Mouse (Mus musculus) midbrain, embryonic 15.5 days (tissue): ENCODE measurements around the gene Rhbg. TPM values are rescaled to one million over a fixed set of nuclear protein-coding genes. Genes with fewer than 3 reads are reported as not detected.
"Not testable (repeated sequence)": the region's sequence is repeated elsewhere in the genome, so short reads cannot be mapped to it uniquely, and the experiment has no call there.

Source experiments
- ATAC-seq: fragments of 200-750 bp; cut with Nextera tagmentation; replicated peaks from 2 replicates; pipeline ENCODE4 v1.8.0; 2017; ENCODE audit warnings: moderate TSS enrichment
- H3K27ac ChIP-seq: fragments of 300-500 bp; sonication (generic); 2 replicates; pipeline ENCODE4 v1.5.1; 2015; ENCODE audit warnings: mild to moderate bottlenecking, inconsistent platforms
- H3K27me3 ChIP-seq: fragments of 300-500 bp; sonication (generic); replicated peaks from 2 replicates; pipeline ENCODE4 v1.6.1; 2015; ENCODE audit warnings: inconsistent platforms
- H3K36me3 ChIP-seq: fragments of 300-500 bp; sonication (generic); replicated peaks from 2 replicates; pipeline ENCODE4 v1.6.1; 2015; ENCODE audit warnings: inconsistent platforms
- H3K4me1 ChIP-seq: fragments of 300-500 bp; sonication (generic); 2 replicates; pipeline ENCODE4 v1.6.1; 2015; ENCODE audit warnings: inconsistent platforms
- H3K4me2 ChIP-seq: fragments of 300-500 bp; sonication (generic); 2 replicates; pipeline ENCODE4 v1.6.1; 2015; ENCODE audit warnings: inconsistent platforms, mild to moderate bottlenecking, moderate library complexity
- H3K4me3 ChIP-seq: fragments of 300-500 bp; sonication (generic); 2 replicates; pipeline ENCODE4 v1.5.1; 2015; ENCODE audit warnings: mild to moderate bottlenecking, inconsistent platforms
- H3K9ac ChIP-seq: fragments of 300-500 bp; sonication (generic); 2 replicates; pipeline ENCODE4 v1.6.1; 2015; ENCODE audit warnings: mild to moderate bottlenecking, inconsistent platforms
- H3K9me3 ChIP-seq: fragments of 300-500 bp; sonication (generic); 2 replicates; pipeline ENCODE4 v1.6.1; 2016; ENCODE audit warnings: inconsistent platforms
- WGBS: fragments of 180-500 bp; shearing (Covaris S2); methylation state at CpG from one replicate; pipeline ENCODE4 v1.1.7; 2015; ENCODE audit warnings: mixed read lengths; 5-methylcytosine and 5-hydroxymethylcytosine counted together
- polyA plus RNA-seq: library from polyadenylated mRNA; unstranded; fragments of >200 nt; fragmentation: Nextera tagmentation; extraction: Ambion mirVana; gene quantifications from 2 replicates; pipeline ENCODE4 v1.2.1, GENCODE M21; 2015

The Rhbg gene
- polyA plus RNA-seq, 1 experiment from 2014 or later, result 0.14 TPM

DNA sequence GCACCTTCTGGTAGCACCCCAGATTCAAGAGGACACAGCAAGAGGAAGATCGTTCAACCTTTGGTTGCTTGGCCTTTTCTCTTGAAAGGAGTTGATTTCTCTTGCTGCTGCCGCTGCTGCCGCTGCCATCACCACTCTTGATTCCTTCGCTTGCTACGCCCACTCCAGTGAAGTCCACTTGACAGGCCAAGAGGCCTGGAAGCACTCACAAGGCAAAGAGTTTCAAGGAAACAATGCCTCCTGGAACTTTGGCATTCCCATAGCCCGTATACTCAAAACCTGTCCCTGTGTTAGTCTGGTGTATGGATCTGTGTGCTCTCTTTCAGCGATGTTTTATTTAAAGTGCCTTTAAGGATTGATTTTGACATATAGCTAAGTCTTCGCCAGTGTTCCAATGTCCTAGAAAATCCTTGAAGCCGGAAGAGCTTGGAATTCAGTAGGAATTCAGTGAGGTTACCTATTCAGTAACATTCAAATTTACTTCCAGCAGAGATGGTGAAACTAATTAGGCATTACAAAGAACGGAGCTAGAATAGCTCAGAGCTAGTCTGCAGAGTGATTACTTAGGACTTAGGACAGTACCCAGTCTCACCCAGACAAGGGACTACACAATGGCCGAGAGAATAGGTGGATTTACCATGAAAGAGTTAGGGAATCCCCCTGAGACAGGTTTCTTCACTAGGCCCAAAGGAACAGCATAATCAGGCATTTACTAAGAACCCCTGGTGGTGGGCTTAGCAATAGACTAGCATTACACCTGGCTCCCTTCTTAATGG, 26.8 kb upstream of the Rhbg start:
- not testable (repeated sequence) for H3K27me3 ChIP-seq, H3K27ac ChIP-seq, H3K9me3 ChIP-seq, ATAC-seq, H3K4me3 ChIP-seq, H3K9ac ChIP-seq, H3K4me1 ChIP-seq, H3K36me3 ChIP-seq, H3K4me2 ChIP-seq
- 52% methylated on average over 11 of the region's 11 CpGs for WGBS

DNA sequence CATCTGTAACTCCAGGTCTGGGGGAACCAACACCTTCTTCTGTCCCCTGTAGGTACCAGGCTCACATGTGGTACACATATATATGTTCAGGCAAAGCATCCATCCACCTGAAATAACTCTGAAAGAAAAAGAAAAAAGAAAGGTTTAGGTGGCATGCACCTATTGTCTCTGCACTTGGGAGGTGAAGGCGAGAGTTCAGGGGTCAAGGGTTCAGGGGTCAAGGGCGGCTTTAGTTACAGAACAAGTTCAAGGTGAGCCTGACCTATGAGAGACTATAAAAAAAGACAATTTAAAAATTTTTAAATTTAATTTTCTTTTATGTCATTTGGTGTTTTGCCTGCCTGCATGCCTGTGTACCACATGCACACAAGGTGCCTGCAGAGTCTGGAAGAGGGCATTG, 25.5 kb upstream of the Rhbg start:
- H3K9me3 ChIP-seq, result no peaks in the 10 kb centered on the region
- WGBS, result 90% methylated on average over 2 of the region's 2 CpGs
- no peak for ATAC-seq

DNA sequence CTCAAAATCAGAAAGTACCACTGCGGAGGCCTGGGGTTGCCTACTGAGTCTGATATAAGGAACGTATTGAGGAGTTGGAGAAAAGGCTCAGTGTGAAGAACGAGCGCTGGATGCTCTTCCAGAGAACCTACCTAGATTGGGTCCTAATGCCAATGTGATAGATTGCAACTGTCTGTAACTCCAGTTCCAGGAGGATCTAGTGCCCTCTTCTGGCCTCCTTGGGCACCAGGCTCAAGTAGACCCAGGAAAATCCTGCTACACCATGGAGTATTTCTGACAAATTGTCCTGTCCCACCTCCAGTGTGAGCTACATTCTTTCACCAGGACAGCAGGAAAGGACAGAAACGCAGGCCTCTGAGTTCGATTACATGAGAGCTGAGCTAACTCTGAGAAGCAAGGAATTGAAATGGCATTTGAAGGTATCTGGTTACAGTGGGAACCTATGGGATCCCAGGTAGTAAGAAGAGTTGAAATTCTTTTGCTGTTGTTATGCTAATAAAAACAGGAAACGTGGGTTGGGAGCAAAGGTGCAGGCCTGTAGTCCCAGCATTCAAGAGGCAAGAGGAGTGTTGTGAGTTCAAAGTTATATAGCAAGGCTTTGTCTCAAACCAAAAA, 22.1 kb upstream of the Rhbg start:
- no peak overlapping the region for H3K9ac ChIP-seq
- no peak overlapping the region for H3K4me3 ChIP-seq
- WGBS, result 57% methylated on average over 7 of the region's 7 CpGs
- no peak overlapping the region for H3K4me2 ChIP-seq
- H3K9me3 ChIP-seq, result no peaks in the 10 kb centered on the region
- H3K27ac ChIP-seq, result no peak overlapping the region
- ATAC-seq, result no peak
- H3K27me3 ChIP-seq, result no peaks in the 10 kb centered on the region
- H3K36me3 ChIP-seq, result no peaks in the 10 kb centered on the region
- no peaks in the 10 kb centered on the region for H3K4me1 ChIP-seq

More for the DNA sequence above, 25.5 kb upstream of the Rhbg start:
- H3K27ac ChIP-seq, result no peak overlapping the region
- H3K27me3 ChIP-seq, result no peaks in the 10 kb centered on the region
- no peaks in the 10 kb centered on the region for H3K36me3 ChIP-seq
- H3K4me2 ChIP-seq, result no peak overlapping the region
- H3K4me3 ChIP-seq, result no peak overlapping the region
- H3K9ac ChIP-seq, result no peak overlapping the region
- H3K4me1 ChIP-seq, result no peaks in the 10 kb centered on the region

DNA sequence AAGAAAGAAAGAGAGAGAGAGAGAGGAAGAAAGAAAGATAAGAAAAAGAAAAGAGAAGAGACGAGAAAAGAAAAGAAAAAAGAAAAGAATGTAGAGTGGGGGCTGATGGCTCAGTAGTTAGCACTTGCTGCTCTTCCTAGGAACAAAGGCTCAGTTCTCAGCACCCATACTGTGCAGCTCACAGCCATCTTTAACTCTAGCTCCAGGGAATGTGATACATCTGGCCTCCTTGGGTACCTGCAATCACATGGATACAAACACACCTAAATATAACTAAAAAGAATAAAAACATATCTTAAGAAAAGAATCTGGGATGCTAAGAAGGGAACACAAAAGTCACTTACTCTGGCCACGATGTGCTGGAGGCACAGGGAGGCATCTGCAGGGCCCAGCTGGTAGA, 21.6 kb upstream of the Rhbg start:
- Histone ChIP-seq H3K4me3 (no peak overlapping the region), H3K9ac (no peak overlapping the region), H3K27me3 (no peaks in the 10 kb centered on the region), H3K27ac (no peak overlapping the region), H3K4me2 (no peak overlapping the region), H3K4me1 (no peaks in the 10 kb centered on the region), H3K9me3 (no peaks in the 10 kb centered on the region), H3K36me3 (no peaks in the 10 kb centered on the region)
- no peak for ATAC-seq
- WGBS, result 85% methylated on average over 2 of the region's 2 CpGs

DNA sequence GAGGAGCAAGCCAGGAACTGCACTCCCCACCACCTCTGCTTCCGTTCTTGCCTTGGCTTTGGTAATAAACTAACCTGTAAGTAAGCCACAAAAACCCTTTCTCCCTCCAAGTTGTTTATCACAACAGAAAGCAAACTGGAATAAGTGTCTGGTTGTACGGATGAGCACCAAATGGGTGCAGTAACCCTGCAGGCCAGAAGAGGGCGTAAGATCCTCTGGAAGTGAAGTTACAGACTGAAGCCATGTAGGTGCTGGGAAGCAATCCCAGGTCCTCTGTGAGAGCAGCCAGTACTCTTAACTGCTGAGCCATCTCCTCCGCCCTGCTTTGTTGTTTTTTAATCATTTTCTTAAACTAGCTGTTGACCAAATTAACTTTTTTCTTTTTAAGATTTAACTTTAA, 19.5 kb upstream of the Rhbg start:
- no peak for ATAC-seq
- Histone ChIP-seq H3K27ac (no peak overlapping the region), H3K4me3 (no peak overlapping the region), H3K9me3 (no peaks in the 10 kb centered on the region), H3K27me3 (no peaks in the 10 kb centered on the region), H3K9ac (no peak overlapping the region), H3K36me3 (no peaks in the 10 kb centered on the region), H3K4me1 (no peaks in the 10 kb centered on the region), H3K4me2 (no peak overlapping the region)
- 96% methylated on average over 4 of the region's 4 CpGs for WGBS

DNA sequence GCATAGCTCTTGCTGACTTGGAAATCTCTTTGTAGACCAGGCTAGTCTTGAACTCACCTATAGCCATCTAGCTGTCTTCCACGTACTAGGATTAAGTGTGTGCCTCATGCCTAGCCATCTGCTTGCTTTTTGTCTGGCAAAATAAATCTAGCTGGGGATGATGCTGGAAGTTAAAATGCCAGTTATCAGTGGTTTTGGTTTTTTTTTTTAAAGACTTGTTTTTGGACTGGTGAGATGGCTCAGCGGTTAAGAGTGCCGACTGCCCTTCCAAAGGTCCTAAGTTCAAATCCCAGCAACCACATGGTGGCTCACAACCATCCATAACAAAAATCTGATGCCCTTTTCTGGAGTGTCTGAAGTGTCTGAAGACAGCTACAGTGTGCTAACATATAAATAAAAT, 17.4 kb upstream of the Rhbg start:
- no peak overlapping the region for H3K4me2 ChIP-seq
- no peaks in the 10 kb centered on the region for H3K36me3 ChIP-seq
- H3K4me3 ChIP-seq, result no peak overlapping the region
- H3K27me3 ChIP-seq, result no peaks in the 10 kb centered on the region
- H3K27ac ChIP-seq, result no peak overlapping the region
- no peak for ATAC-seq
- H3K9me3 ChIP-seq, result no peaks in the 10 kb centered on the region
- H3K4me1 ChIP-seq, result no peaks in the 10 kb centered on the region
- WGBS, result 93% methylated on average over 3 of the region's 3 CpGs
- no peak overlapping the region for H3K9ac ChIP-seq

DNA sequence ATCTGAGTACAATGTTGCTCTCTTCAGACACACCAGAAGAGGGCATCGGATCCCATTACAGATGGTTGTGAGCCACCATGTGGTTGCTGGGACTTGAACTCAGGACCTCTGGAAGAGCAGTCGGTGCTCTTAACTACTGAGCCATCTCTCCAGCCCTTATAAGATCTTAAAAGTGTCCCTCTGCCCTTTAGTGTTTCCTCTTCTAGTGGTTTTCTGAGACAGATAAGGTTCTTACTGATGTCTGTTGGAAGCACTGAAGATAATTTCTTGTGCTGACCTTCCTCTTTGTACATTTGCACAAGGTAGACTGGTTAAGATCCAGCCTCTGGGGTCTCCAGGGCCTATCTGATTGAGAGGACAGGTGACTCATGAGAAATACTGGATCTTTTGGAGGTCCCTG, 16.8 kb upstream of the Rhbg start:
- H3K4me1 ChIP-seq, ATAC-seq, H3K4me3 ChIP-seq, H3K27ac ChIP-seq, H3K9ac ChIP-seq, H3K36me3 ChIP-seq, H3K9me3 ChIP-seq, H3K27me3 ChIP-seq, H3K4me2 ChIP-seq: not testable (repeated sequence)
- 92% methylated on average over 2 of the region's 2 CpGs for WGBS

DNA sequence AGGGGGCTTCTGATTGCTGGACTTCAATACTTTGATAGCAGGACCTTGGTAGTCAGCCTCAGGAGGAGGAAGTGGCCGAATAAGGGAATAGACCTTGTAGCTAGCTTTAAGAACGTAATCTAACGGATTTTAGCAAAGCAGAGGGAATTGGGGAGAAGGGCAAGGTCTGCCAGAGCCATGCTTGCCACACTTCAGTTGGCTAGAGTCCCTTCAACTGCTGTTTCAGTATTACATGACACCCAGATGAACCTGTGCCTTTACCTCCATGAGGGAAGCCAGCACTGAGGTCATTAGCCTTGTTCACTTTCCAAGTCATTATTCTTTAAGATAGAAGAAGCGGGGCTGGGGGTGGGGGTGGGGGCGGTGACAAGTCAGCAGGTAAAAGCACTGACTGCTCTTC, 14.5 kb upstream of the Rhbg start:
- Histone ChIP-seq H3K9ac (no peak overlapping the region), H3K4me1 (no peaks in the 10 kb centered on the region), H3K36me3 (no peaks in the 10 kb centered on the region), H3K9me3 (no peaks in the 10 kb centered on the region), H3K4me2 (no peak overlapping the region), H3K27me3 (no peaks in the 10 kb centered on the region), H3K27ac (no peak overlapping the region), H3K4me3 (no peak overlapping the region)
- ATAC-seq, result no peak
- 86% methylated on average over 5 of the region's 5 CpGs for WGBS

DNA sequence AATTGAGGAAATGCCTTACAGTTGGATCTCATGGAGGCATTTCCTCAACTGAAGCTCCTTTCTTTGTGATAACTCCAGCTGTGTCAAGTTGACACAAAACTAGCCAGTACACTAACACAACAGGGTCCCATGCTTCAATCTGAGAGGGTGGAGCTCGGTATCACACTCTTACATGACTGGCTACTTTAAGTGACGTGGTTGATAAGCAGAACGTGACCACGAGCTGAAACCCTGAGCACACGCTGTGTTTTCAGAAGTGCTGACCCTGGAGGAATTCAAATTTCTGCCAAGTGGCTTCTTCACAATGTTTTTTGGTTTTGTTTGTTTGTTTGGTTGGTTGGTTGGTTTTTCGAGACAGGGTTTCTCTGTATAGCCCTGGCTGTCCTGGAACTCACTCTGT, 13.5 kb upstream of the Rhbg start:
- not testable (repeated sequence) for H3K9ac ChIP-seq, H3K4me3 ChIP-seq, H3K27me3 ChIP-seq, H3K27ac ChIP-seq, H3K4me1 ChIP-seq, H3K4me2 ChIP-seq, ATAC-seq, H3K9me3 ChIP-seq, H3K36me3 ChIP-seq
- 82% methylated on average over 6 of the region's 6 CpGs for WGBS

DNA sequence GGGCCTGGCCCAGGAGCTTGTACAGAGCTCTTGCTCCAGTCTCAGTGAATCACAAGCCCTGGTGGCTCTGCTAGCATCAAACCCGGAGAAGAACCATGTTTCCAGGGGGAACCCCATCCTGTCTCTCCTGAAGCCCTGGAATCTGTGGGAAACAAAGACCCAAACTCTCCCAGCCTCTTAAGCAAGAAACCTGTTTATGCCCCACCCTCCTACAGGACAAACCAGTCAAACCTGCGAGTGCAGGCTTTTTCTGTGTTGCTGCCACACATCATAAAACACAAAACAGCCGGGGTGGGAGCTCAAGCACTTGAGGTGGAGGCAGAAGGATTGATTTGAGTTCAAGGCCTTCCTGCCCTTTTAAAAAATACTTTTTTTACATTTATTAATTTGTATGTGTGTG, 7.8 kb upstream of the Rhbg start:
- no peaks in the 10 kb centered on the region for H3K4me1 ChIP-seq
- H3K36me3 ChIP-seq, result no peaks in the 10 kb centered on the region
- no peaks in the 10 kb centered on the region; the same call in 1 of the 2 replicates for H3K27me3 ChIP-seq
- no peak overlapping the region for H3K27ac ChIP-seq
- WGBS, result 79% methylated on average over 3 of the region's 3 CpGs
- no peaks in the 10 kb centered on the region for H3K9me3 ChIP-seq
- H3K4me2 ChIP-seq, result no peak overlapping the region
- H3K9ac ChIP-seq, result no peak overlapping the region
- H3K4me3 ChIP-seq, result no peak overlapping the region
- no peak for ATAC-seq

DNA sequence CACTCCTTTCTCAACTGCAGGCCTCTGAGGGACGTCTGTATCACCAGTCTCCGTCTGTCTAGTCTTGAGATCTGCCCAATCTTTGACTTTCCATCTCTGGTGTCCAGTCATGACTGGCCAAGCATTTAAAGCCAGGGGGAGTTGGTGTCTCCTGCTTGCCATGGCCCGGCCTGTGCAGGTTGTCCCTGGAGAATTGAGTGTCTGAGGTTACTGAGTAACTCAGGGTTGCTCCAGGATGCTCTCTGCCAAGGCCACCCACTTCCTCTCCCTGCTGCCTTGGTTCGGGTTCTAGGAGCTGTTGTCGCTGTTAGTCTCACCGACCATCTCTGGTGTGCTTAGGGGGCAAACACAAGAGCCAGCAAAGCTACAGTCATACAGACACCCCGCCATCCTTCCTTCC, 1.9 kb upstream of the Rhbg start:
- no peak overlapping the region for H3K4me2 ChIP-seq
- WGBS, result 80% methylated on average over 7 of the region's 7 CpGs
- no peak overlapping the region for H3K4me3 ChIP-seq
- H3K27me3 ChIP-seq, result peaks cover 27% of the 10 kb centered on the region
- H3K4me1 ChIP-seq, result peaks cover 6% of the 10 kb centered on the region
- ATAC-seq, result no peak
- no peaks in the 10 kb centered on the region for H3K9me3 ChIP-seq
- H3K9ac ChIP-seq, result no peak overlapping the region
- no peak overlapping the region for H3K27ac ChIP-seq
- H3K36me3 ChIP-seq, result no peaks in the 10 kb centered on the region

DNA sequence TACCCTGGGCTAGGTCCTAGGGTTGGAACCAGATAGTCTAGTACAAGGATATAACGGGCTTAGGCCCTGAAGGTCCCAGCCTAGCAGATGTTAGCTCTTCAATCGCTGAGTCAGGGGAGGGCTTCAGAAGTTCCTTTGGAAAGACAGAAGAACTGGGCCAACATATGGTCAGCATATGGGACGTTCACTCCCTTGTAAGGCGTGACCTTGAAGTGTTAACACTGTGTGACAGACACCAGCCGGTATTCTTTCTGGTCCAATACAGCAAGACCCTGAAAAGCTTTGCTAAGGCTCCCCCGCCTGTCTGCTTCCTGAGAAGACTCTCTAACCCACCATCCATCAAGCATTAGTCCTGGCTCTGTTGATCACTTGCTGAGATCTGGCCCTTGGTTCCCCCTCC, 1.4 kb upstream of the Rhbg start:
- Histone ChIP-seq H3K4me1 (peaks cover 6% of the 10 kb centered on the region), H3K4me3 (no peak overlapping the region), H3K27ac (no peak overlapping the region), H3K36me3 (no peaks in the 10 kb centered on the region), H3K9ac (no peak overlapping the region), H3K4me2 (no peak overlapping the region), H3K9me3 (no peaks in the 10 kb centered on the region), H3K27me3 (peaks cover 27% of the 10 kb centered on the region)
- no peak for ATAC-seq
- WGBS, result 84% methylated on average over 6 of the region's 6 CpGs

DNA sequence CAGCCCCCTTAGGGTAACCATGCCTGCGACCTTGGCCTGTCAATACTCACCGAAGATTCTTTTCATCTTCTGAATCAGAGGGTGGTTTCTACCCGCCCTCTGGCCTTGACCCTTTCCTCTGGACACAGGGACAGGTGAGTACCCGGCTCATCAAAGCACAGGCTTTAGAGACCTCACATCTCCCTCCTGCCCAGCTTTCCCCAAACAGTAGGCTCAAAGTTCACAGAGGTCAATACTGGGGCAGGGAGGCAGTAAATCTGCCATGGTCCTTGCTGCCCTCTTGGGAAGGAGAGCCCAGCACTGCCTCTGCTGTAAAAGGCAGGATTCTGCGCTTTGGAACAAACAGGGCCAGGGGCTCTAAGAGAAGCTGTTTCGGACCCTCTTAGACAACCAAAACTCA, 1.8 kb downstream of the Rhbg start:
- Histone ChIP-seq H3K4me2 (no peak overlapping the region), H3K4me3 (no peak overlapping the region), H3K27me3 (peaks cover 27% of the 10 kb centered on the region), H3K9ac (no peak overlapping the region), H3K4me1 (peaks cover 6% of the 10 kb centered on the region), H3K27ac (no peak overlapping the region), H3K9me3 (no peaks in the 10 kb centered on the region), H3K36me3 (no peaks in the 10 kb centered on the region)
- ATAC-seq, result no peak
- 75% methylated on average over 6 of the region's 6 CpGs for whole genome bisulfite sequencing
